Mouse (Mus musculus) embryonic facial prominence, embryonic 15.5 days (tissue): ENCODE measurements around the gene Hoxa9. TPM values are rescaled to one million over a fixed set of nuclear protein-coding genes. Genes with fewer than 3 reads are reported as not detected.
A peak's percentile ranks its signal among the peaks of the same experiment; 100 is the strongest.

ENCODE experiments used
- ATAC-seq: fragments of 200-750 bp; cut with Nextera tagmentation; 2 replicates; pipeline ENCODE4 v1.8.0; 2017; ENCODE audit warnings: low read depth, moderate TSS enrichment; ENCODE audit not compliant: insufficient number of reproducible peaks, low FRiP score, low TSS enrichment
- H3K27ac ChIP-seq: fragments of 300-500 bp; sonication (generic); replicated peaks from 2 replicates; pipeline ENCODE4 v1.5.1; 2015; ENCODE audit warnings: mild to moderate bottlenecking, inconsistent platforms
- H3K27me3 ChIP-seq: fragments of 300-500 bp; sonication (generic); 2 replicates; pipeline ENCODE4 v1.6.1; 2015; ENCODE audit warnings: inconsistent platforms
- H3K36me3 ChIP-seq: fragments of 300-500 bp; sonication (generic); 2 replicates; pipeline ENCODE4 v1.6.1; 2015; ENCODE audit warnings: mild to moderate bottlenecking, inconsistent platforms
- H3K4me1 ChIP-seq: fragments of 300-500 bp; sonication (generic); 2 replicates; pipeline ENCODE4 v1.6.1; 2015; ENCODE audit warnings: inconsistent platforms
- H3K4me2 ChIP-seq: fragments of 300-500 bp; sonication (generic); replicated peaks from 2 replicates; pipeline ENCODE4 v1.6.1; 2015; ENCODE audit warnings: mild to moderate bottlenecking, inconsistent platforms
- H3K4me3 ChIP-seq: fragments of 300-500 bp; sonication (generic); replicated peaks from 2 replicates; pipeline ENCODE4 v1.5.1; 2015; ENCODE audit warnings: mild to moderate bottlenecking, inconsistent platforms
- H3K9ac ChIP-seq: fragments of 300-500 bp; sonication (generic); 2 replicates; pipeline ENCODE4 v1.6.1; 2015; ENCODE audit warnings: inconsistent platforms
- H3K9me3 ChIP-seq: fragments of 300-500 bp; sonication (generic); replicated peaks from 2 replicates; pipeline ENCODE4 v1.6.1; 2016; ENCODE audit warnings: inconsistent platforms
- WGBS: fragments of 180-500 bp; shearing (Covaris S2); methylation state at CpG from one replicate; pipeline ENCODE4 v1.1.7; 2015; 5-methylcytosine and 5-hydroxymethylcytosine counted together
- polyA plus RNA-seq: library from polyadenylated mRNA; unstranded; fragments of >200 nt; fragmentation: Nextera tagmentation; extraction: Ambion mirVana; gene quantifications from 2 replicates; pipeline ENCODE4 v1.2.1, GENCODE M21; 2015

Gene Hoxa9
- polyA plus RNA-seq, 1 experiment from 2014 or later, result 0.13 TPM

- WGBS, result 5% methylated on average over 3 of the region's 3 CpGs
- H3K27ac ChIP-seq, result no peak overlapping the region
- no peak for ATAC-seq
- no peaks in the 10 kb centered on the region for H3K9me3 ChIP-seq
- H3K27me3 ChIP-seq, result peaks cover 95% of the 10 kb centered on the region
- H3K36me3 ChIP-seq, result no peaks in the 10 kb centered on the region
- H3K4me3 ChIP-seq, result no peak overlapping the region
- no peaks in the 10 kb centered on the region for H3K4me1 ChIP-seq
- no peak overlapping the region for H3K9ac ChIP-seq
- no peak overlapping the region for H3K4me2 ChIP-seq
Observed at GRCm38 (mm10) chr6:52267691-52268090, 36.8 kb upstream of the Hoxa9 start.

- Histone ChIP-seq H3K36me3 (no peaks in the 10 kb centered on the region), H3K9ac (no peak overlapping the region), H3K4me3 (no peak overlapping the region), H3K9me3 (no peaks in the 10 kb centered on the region), H3K4me1 (no peaks in the 10 kb centered on the region), H3K27ac (no peak overlapping the region), H3K4me2 (no peak overlapping the region), H3K27me3 (peaks cover 95% of the 10 kb centered on the region)
- 12% methylated on average over 5 of the region's 5 CpGs for WGBS
- no peak for ATAC-seq
Observed at GRCm38 (mm10) chr6:52267221-52267620, 36.3 kb upstream of the Hoxa9 start.

- no peak for ATAC-seq
- no peak overlapping the region for H3K9ac ChIP-seq
- H3K4me2 ChIP-seq, result no peak overlapping the region
- peaks cover 97% of the 10 kb centered on the region for H3K27me3 ChIP-seq
- WGBS, result 1% methylated on average over 9 of the region's 9 CpGs
- no peak overlapping the region for H3K4me3 ChIP-seq
- H3K27ac ChIP-seq, result no peak overlapping the region
- H3K9me3 ChIP-seq, result no peaks in the 10 kb centered on the region
- H3K36me3 ChIP-seq, result no peaks in the 10 kb centered on the region
- H3K4me1 ChIP-seq, result no peaks in the 10 kb centered on the region
Observed at GRCm38 (mm10) chr6:52266666-52266985, 35.7 kb upstream of the Hoxa9 start.

DNA sequence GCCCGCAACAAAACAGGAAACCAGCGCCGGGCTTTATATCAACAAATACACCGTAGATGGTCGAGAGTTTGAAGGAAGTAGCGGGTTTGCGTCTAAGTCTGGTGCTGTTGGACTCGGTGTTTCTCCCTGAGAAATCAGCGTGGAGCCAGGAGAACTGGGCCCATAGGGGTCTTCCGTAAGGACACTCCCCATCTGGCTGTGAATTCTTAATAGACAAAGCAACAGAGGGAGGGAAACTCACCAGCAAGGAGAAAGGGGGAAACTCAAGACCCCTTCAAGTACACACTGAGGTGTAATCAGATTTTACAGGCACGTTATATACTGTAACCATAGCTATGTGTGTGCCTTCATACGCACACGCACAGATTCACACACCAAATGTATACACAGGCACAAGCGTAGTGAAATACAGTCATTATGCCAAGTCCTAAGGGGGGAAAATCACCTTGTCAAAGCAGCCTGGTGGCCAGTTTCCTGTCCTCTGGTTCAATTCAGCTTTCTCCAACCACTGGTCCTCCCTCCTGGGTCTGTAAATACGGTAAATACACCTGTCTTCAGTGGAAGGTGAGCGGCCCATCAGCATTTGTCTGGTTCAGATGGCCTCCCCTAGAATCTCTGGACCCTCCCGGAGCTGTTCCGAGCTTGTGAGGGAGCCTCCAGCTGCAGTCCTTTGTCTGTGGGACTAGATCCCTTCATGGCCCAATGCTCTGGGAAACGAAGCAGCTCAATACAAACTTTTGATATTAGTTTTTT, 35.2 kb upstream of the Hoxa9 start:
- H3K4me3 ChIP-seq, result no peak overlapping the region
- H3K4me1 ChIP-seq, result peaks cover under 1% of the 10 kb centered on the region
- H3K36me3 ChIP-seq, result no peaks in the 10 kb centered on the region
- H3K27me3 ChIP-seq, result peaks cover 97% of the 10 kb centered on the region
- no peaks in the 10 kb centered on the region for H3K9me3 ChIP-seq
- H3K4me2 ChIP-seq, result no peak overlapping the region
- WGBS, result 1% methylated on average over 19 of the region's 19 CpGs
- ATAC-seq, result no peak
- no peak overlapping the region for H3K9ac ChIP-seq
- no peak overlapping the region for H3K27ac ChIP-seq

GRCm38 (mm10) chr6:52265306-52265912, 34.5 kb upstream of the Hoxa9 start:
- H3K4me3 ChIP-seq, result no peak overlapping the region
- no peaks in the 10 kb centered on the region for H3K36me3 ChIP-seq
- H3K9ac ChIP-seq, result no peak overlapping the region
- H3K4me1 ChIP-seq, result peaks cover 8% of the 10 kb centered on the region
- H3K27me3 ChIP-seq, result peaks cover 97% of the 10 kb centered on the region
- H3K9me3 ChIP-seq, result no peaks in the 10 kb centered on the region
- WGBS, result 2% methylated on average over 18 of the region's 18 CpGs
- no peak overlapping the region for H3K4me2 ChIP-seq
- H3K27ac ChIP-seq, result no peak overlapping the region
- ATAC-seq, result no peak

DNA sequence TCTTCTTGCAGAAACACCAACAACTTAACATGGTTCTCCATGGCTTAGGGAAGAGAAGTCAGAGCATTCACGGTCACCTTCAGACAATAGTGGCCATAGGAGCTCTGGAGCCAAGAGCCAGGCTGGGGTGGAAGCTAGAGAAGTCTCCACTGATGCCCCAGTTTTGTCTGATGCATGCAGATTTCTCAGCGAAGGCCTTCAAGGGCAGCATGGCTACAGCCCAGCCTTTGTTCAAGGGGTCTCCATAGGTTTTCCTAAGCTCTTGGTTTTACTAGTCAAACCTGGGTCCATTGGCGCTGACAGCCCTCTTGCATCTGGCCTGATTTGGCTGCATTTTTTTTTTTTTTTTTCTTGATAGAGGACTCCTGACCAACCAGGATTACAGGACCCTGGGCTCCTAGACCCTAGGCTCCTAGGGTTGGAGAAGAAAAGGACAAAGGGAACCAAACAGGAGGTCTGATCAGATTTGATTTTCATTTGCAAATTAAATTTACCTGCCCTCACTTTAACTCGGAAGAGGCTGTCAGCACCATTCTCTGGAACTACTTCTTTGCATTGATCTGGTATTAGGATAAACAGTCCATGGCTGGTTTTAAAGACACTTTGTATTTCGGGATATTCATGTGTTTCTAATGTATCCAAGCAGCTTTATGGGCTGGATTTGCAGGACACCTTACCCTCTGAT, 33.4 kb upstream of the Hoxa9 start:
- Histone ChIP-seq H3K27me3 (peaks cover 96% of the 10 kb centered on the region), H3K9ac (no peak overlapping the region), H3K27ac (no peak overlapping the region), H3K4me2 (no peak overlapping the region), H3K4me1 (peaks cover 15% of the 10 kb centered on the region), H3K9me3 (no peaks in the 10 kb centered on the region), H3K4me3 (no peak overlapping the region), H3K36me3 (no peaks in the 10 kb centered on the region)
- no peak for ATAC-seq
- WGBS, result 4% methylated on average over 5 of the region's 5 CpGs

DNA sequence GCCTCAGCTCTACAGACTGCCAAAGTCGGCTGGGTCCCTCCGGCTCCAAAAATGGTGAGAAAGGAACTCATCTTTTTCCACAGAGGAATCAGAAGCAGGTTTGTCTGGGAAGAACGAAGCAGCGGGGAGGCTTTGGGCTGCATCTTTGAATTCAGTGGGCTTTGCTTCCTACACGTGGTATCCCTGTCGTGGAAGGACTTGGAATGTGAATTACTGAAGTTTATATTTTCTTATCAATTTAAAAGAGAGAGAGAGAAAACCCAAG, 32.4 kb upstream of the Hoxa9 start:
- H3K9me3 ChIP-seq, result no peaks in the 10 kb centered on the region
- H3K4me1 ChIP-seq, result peaks cover 15% of the 10 kb centered on the region
- H3K4me2 ChIP-seq, result no peak overlapping the region
- H3K36me3 ChIP-seq, result no peaks in the 10 kb centered on the region
- H3K9ac ChIP-seq, result no peak overlapping the region
- no peak for ATAC-seq
- H3K27me3 ChIP-seq, result peaks cover 96% of the 10 kb centered on the region
- WGBS, result 3% methylated on average over 6 of the region's 6 CpGs
- H3K4me3 ChIP-seq, result no peak overlapping the region
- H3K27ac ChIP-seq, result no peak overlapping the region

GRCm38 (mm10) chr6:52262463-52263320, 31.8 kb upstream of the Hoxa9 start:
- H3K4me1 ChIP-seq, result peaks cover 15% of the 10 kb centered on the region
- H3K36me3 ChIP-seq, result no peaks in the 10 kb centered on the region
- H3K27me3 ChIP-seq, result peaks cover 94% of the 10 kb centered on the region
- no peak for ATAC-seq
- H3K27ac ChIP-seq, result no peak overlapping the region
- H3K4me2 ChIP-seq, result no peak overlapping the region
- 2% methylated on average over 24 of the region's 24 CpGs for WGBS
- no peak overlapping the region for H3K9ac ChIP-seq
- no peak overlapping the region for H3K4me3 ChIP-seq
- no peaks in the 10 kb centered on the region for H3K9me3 ChIP-seq

- no peaks in the 10 kb centered on the region for H3K36me3 ChIP-seq
- peaks cover 96% of the 10 kb centered on the region for H3K27me3 ChIP-seq
- no peak overlapping the region for H3K4me2 ChIP-seq
- ATAC-seq, result no peak
- peaks cover 15% of the 10 kb centered on the region for H3K4me1 ChIP-seq
- 2% methylated on average over 9 of the region's 9 CpGs for WGBS
- H3K9me3 ChIP-seq, result no peaks in the 10 kb centered on the region
- no peak overlapping the region for H3K27ac ChIP-seq
- no peak overlapping the region for H3K9ac ChIP-seq
- H3K4me3 ChIP-seq, result no peak overlapping the region
Observed at GRCm38 (mm10) chr6:52261751-52262462, 31.0 kb upstream of the Hoxa9 start.

- H3K27ac ChIP-seq, result no peak within 1 kb of the TSS
Observed at GRCm38 (mm10) chr6:52260654-52261575, 30.0 kb upstream of the Hoxa9 start, which contains the start of gene Hoxa13. Hoxa13 (minus strand) TSS chr6:52260880.

More at GRCm38 (mm10) chr6:52260654-52261575, 30.0 kb upstream of the Hoxa9 start, which contains the start of gene Hoxa13:
- ATAC-seq, result 0 out of 2 replicates have a peak, but pooled peaks have one; percentile 19
- Histone ChIP-seq H3K4me1 (peaks cover 15% of the 10 kb centered on the region), H3K9ac (no peak within 1 kb of the TSS), H3K9me3 (no peaks in the 10 kb centered on the region), H3K4me3 (peak within 1 kb of the TSS; percentile 43), H3K4me2 (peak within 1 kb of the TSS; percentile 70), H3K36me3 (no peaks in the 10 kb centered on the region), H3K27me3 (peaks cover 94% of the 10 kb centered on the region)
- 2% methylated on average over 53 of the region's 72 CpGs for WGBS
